Mouse (Mus musculus) lung, adult 2 months (tissue): ENCODE results near the gene Gm49405.

Experiments
- CTCF ChIP-seq: fragments of 200-500 bp; IDR thresholded peaks from 2 replicates; pipeline ENCODE4 v1.5.1; 2011; ENCODE audit warnings: mild to moderate bottlenecking, low read length, control low read depth; ENCODE audit not compliant: insufficient read depth
- POLR2A ChIP-seq: fragments of 200-500 bp; IDR thresholded peaks from 2 replicates; pipeline ENCODE4 v1.6.1; 2011; ENCODE audit warnings: low read depth, mild to moderate bottlenecking, control low read depth, low read length, borderline replicate concordance; ENCODE audit errors: extremely low read depth

- TF ChIP-seq CTCF (no peak), POLR2A (no peak)
Observed at GRCm38 (mm10) chr19:4046866-4047254, 46.4 kb downstream of the Gm49405 start.
